Mouse (Mus musculus): ENCODE results near the gene Tmprss9.
A peak's percentile ranks its signal among the peaks of the same experiment; 100 is the strongest.
"Not testable (repeated sequence)": the region's sequence is repeated elsewhere in the genome, so short reads cannot be mapped to it uniquely, and the experiment has no call there.

Tmprss9 gene

DNA sequence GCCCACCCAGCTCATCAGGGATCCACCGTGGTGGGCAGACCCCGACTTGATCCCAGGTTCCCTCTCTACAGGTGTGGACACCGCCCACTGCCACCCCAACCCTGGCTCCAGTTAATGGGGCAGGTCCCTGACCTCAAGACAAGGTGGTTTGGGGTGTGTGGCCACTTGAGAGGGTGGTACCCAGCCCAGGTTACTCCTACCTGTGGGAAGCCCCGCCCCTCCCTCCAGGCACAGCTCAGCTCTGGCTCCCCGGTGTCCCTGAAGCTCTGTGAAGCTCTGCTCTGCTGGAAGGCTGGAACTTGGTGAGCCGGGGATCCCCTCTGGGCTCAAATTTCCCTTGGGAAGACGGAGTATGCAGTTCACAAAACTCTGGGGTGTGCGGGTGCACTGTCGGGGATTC is at the start of gene Tmprss9:
Gene Tmprss9, plus strand, starts transcription at position 268 of the 400 bp plus-strand sequence.
- DNase-seq = no peak

DNA sequence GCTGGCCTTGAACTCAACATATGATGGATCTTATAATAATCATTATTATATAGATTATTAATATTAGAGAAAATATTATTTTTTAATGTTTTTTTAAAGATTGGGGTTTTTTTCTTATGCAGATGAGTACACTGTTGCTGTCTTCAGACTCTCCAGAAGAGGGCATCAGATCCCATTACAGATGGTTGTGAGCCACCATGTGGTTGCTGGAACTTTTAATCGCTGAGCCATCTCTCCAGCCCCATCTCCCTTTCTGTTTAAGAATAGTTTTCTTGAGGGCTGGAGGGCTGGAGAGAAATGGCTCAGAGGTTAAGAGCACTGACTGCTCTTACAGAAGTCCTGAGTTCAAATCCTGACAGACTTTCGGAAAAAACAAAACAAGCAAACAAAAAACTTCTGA is 49.7 kb upstream of the Tmprss9 start:
- DNase-seq = peak in 1 of 2 experiments; percentile 55

DNA sequence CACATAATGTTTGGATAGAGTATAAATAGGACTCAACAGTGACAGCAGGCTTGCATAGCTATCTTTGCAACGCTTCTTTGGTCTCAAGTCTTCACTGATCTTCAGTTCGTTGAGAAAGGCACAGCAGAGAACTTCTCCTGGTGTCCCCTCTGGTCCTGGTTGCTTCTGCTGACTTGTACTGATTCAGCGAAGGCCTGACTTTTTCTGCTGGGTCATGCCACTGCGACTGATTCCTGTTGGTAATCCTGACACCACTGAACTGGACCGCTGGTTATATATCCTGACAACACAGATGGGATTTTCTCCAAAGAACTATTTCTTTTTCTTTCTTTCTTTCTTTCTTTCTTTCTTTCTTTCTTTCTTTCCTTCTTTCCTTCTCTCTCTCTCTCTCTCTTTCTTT is 49.1 kb upstream of the Tmprss9 start:
- no peak for DNase-seq

DNA sequence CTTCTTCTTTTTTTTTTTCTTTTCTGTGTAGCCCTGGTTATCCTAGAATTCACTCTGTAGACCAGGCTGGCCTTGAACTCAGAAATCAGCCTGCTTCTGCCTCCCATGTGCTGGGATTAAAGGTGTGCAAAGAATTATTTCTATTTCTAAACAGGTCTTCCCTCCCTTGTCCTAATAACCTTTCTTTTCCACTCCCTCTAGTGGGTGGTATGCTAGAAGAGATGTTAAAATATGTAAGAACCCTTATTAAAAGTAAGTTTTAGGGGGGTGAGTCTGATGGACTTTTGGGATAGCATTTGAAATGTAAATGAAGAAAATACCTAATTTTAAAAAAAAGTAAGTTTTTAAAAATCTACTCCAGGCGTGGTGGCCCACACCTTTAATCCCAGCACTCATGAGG is 48.3 kb upstream of the Tmprss9 start:
- no peak for DNase-seq

DNA sequence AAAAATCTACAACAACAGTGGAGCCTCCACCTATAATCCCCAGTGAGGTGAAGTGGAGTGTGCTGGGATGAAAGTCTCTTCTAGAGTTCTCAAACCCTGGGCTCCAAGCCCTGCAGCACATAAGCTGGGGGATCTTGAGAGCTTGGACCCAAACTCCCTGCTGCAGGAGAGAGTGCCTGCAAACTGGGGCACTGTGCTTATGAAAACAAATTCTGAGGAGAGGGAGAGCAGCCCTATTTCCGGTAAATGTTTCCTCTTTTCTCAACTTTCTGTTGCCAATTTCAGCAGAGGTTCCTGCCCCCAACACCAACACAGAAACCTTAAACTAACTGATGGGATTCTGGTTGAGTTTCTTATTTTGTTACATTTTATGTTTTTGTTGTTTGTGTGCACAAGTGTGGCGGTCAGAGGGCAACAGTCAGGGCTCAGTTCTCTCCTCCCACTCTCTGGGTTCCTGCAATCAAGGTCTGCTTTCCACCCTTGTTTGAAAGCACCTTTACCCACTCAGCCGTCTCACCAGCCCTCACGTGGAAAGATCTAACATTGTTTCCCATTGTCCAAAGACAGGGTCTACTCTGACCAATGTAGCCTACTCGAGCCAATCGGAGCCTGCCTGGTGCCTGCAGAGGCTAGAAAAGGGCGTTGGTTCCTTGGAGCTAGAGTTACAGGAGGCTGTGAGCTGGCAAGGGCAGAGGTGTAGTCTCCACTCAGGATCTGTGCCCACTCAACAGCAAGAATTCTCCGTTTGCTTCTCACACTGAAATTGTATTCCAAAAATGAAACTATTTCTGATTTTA is 47.6 kb upstream of the Tmprss9 start:
- no peak for DNase-seq

DNA sequence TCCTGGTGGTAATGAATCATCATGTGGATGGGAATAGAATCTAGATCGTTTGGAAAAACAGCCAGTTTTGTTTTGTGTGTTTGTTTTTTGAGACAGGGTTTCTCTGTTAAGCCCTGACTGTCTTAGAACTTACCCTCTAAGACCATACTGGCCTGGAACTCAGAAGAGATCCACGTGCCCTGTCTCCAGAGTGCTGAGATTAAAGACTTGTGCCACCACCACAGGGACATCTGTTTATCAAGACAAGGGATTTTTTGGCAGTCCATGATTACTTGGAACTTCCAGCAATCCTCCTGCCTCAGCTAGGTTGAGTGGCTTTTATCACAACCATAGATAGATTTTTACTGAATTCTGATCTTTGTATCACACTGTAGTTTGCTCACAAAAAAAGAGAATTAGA is 46.8 kb upstream of the Tmprss9 start:
- no peak for DNase-seq

DNA sequence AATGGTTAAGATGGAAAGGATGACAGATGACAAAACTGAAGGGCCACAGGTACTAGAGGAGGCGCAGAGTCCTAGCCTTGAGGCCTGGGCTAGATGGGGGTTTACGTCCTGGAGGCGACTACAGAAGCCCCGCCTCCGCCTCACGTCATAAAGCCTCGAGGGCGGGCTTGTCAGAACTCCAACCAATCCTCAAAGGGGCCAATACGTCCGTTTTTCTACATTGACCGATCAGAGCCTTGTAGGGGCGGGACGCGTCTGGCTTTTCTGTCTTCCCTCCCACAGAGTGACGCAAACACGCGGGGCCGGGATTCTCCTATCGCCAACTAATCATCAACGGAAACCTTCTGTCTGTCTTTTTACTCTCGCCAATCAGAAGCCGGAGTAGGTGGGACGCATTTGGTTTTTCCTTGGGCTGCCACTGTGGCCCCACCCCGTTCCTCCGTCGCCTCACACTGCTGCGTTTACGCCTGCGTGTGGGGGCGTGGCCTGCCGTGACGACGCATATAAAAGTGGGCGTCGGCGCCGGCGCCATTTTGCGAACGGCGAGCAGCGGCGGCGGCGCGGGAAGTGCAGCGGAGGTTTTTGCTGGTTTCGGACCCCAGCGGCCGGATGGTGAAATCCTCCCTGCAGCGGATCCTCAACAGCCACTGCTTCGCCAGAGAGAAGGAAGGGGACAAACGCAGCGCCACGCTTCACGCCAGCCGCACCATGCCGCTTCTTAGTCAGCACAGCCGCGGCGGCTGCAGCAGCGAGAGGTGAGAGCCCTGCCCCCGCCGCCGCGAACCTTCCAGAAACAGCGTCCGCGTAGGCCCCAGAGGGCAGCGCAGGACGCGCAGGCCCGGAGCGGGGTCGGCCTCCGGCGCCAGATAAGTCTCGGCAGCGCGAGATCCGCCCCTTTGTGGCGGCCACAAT is 45.2 kb upstream of the Tmprss9 start, which contains the start of gene Oaz1:
Gene Oaz1, plus strand, starts transcription at position 506 of the 912 bp plus-strand sequence.
- DNase-seq = peak; percentile 99

DNA sequence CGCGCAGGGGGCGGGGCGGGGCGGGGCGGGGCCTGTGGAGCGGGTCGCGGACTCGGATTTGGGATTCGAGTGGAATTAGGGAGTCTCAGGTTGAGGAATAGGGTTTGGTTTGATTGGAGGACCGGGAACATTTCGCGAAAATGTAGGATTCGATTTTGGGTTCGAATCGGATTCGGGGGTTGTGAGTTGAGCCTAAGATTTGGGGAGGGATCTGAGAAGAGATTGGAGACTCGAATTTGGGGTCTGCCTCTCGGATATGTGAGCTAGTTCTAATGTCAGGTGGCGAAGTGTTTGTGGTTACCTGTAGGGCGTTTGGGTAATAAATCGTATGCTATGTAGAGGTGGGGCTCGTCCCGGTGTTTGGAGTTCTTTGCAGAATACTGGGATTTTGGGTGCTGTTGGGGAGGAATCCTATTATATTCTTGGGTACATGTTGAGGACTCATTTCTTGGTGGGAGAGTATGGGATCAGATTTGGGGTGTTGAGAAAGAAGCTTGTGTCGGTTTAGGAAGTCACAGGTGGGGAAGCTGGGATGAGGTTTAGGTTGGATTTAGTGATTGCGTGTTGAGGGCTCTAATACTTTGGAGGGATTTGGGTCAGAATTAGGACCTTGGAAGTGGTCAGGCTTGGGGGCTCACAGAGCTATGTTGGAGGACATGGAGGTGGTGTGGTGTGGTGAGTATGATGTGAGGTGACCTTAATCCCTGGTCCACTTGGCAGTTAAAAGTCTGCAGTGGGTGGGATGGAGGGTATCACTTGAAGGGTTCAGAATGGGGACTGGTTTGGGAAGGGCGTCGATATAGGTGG is 44.4 kb upstream of the Tmprss9 start:
- no peak for DNase-seq

DNA sequence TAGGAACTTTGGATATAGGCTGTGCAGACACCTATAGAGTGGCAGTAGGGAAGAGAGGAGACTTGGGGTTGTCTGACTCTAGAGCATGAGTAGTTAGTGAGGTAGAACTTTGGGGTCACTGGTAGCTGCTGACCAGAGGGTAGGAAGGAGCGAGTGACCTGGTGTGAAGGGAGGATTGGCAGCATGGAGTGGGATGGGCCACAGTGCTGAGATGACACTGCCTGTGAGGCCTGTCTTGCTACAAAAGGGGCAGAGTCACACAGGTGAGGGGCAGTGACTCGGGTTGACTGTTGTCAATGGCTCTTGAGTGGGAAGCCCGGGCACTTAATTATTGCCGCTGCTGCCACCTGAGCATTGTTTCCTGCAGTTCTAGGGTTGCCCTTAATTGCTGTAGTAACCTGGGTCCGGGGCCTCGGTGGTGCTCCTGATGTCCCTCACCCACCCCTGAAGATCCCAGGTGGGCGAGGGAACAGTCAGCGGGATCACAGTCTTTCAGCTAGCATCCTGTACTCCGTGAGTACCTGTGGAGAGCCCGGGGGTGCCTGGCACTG is 43.7 kb upstream of the Tmprss9 start:
- no peak for DNase-seq

DNA sequence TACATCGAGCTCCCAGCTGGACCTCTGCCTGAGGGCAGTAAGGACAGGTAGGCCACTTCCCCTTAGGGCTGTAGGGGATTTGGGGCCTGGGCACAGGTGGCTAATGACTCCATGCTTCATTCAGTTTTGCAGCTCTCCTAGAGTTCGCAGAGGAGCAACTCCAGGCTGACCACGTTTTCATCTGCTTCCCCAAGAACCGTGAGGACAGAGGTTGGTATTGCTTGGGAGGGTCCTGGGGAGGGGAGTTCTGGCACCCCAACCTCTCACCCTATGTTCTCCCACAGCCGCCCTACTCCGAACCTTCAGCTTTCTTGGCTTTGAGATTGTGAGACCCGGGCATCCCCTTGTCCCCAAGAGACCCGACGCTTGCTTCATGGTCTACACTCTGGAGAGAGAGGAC is 43.1 kb upstream of the Tmprss9 start:
- not testable (repeated sequence) for DNase-seq

DNA sequence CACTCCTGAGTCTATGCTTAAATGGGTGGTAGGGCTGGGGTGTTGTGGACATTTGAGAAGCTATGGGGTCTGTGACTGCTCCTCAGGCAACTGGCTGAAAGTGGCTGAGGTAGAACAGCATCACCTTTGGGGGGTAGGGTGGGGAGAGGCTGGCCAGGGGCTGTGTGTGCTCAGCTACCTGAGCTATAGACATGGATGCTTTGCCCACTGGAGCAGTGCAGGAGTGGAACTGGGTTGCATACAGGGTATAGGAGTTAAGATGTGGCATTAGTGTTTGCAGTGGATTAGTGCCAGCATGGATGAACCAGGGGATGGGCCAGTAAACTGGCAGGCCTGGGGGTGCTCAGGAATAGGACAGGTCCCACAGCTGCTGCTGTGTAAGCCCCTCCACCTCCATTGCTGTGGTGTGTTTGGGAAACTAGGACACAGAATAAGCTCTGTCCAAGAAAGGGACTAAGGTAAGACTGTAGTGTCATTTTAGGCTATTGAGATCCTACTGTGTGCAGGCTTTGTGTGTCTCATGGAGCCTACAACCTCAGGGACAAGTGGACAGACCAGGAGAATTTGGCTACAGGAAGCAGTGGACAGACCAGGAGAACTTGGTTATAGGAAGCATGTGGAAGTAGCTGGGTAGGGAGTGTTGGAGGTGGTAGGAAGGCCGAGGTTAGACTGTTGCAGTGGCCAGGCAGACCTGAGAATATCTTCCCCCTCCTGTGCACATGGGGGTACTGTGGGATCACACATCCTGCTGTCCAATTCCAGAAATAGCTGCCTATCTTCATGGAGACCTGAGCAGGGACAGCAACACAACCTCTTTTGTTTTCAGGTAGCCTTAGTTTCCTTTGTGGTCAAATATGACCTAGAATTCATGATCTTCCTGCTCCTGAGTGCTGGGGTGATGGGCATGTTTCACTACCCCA is 42.0 kb upstream of the Tmprss9 start:
- no peak for DNase-seq

DNA sequence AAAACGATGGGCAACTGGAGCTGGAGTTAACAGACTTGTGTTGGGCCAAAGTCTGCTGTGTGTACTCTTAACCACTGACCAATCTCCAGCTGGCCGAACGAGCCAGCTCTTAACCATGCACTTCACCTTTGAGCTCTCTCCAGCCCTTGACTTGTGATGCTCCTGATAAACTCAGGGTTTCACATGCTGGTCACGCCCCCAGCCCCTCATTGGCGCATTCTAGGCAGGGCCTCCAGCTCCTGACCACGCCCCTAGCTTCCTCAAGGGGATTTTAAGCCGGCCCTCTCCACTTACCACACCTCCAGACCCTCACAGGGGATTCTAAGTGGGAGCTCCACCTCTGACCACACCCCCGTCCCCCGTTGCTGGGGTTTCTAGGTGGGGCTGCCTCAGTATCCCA is 40.5 kb upstream of the Tmprss9 start:
- peak in 1 of 2 experiments; percentile 50 for DNase-seq

DNA sequence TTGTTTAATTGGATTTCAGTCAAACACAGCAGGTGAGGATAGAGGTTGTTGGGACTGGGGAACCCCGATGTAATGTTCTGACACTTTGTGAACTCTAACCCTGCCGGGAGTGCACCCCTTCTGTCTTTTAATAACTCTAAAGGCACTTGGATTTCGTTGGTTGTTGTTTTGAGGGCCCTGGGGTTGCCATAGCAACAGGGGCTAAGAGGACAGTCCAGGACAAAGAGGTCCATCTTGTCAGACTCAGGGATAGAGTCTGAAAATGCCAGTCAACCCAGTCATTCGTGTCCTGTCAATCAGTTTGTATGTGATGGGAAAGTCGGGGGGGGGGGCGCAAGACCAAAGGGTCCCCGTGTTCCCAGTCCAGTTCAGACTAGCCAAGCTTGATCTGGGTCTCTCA is 38.8 kb upstream of the Tmprss9 start:
- DNase-seq = no peak

DNA sequence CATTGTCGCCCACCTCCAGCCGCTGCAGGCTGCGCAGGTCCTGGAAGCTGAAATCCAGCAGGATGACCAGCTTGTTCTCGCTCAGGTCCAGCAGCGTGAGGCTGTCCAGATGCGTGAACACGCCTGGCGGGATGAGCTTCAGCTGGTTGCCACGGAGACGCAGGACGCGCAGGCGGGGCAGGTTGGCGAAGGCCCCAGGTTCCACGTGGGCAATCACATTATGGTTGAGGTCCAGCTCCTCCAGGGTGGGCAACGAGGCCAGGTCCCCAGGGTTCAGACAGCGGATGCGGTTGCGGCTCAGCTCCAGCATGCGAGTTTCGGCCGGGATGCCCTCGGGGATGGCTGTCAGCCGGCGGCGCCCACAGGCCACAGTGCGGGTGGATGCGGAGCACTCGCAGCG is 36.0 kb upstream of the Tmprss9 start:
- peak; percentile 47 to 55 for DNase-seq

DNA sequence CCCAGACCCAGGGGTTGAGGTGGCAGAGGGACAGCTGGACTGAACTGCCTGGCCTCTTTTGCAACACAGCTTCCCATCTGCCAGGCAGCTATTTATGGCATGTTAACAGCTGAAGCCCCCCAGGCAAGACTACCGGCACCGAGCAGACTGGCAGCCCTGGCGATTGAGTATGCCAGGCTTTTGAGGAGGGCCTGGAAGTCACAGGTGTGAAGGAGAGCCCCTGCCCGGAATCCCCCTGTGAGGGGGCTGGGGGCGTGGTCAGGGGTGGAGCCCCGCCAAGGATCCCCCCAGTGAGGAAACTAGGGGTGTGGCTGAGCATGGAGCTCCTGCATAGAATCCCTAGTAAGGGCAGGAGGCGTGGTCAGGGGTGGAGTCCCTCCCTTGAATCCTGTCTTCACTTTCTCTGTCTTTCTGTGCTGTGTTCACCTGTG is 34.7 kb upstream of the Tmprss9 start:
- DNase-seq = peak; percentile 79 to 82

DNA sequence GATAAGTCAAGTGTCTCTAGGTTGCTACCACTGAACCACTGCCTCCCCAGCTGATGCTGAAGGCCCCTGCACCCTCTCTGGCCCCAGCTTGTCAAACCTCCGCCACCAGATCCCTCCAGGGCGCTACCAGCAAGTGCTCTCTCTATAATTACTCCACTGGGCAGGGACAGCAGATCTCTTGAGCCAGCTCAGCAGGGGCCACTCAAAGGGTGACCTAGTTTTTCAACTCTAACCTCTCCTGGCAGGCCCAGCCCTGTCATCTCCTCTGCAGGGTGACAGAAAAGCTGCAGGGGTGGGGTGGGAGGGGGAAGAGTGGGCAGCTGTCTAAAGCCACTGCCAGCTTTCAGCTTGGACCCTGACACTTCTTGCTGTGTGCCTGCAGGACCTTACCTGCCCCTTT is 33.8 kb upstream of the Tmprss9 start:
- peak; percentile 58 to 60 for DNase-seq

DNA sequence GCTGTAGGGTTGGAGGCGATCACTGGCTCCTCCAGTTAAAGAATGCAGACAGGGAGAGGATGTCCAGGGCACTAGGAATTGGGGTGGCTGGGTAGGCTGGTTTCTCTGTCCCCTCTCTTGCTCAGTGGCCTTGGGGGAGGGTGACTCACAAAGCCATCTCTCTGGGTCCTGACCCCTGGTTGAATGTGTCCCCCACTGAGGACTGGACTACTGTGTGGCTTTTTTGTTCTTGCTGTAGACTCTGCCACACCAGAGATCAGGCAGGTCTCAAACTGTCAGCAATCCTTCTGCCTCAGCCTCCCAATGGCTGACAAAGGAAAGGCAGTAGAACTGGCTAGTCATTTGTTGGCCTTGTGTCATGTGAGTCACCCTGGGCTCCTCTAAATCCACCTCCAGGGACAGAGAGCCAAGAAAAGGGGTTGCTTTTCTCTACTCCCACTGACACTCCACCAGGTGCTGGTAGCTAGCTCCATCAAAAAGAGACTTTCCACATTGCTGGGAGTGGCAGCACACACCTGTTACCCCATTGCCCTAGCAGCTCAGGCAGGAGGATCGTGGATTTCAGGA is 33.2 kb upstream of the Tmprss9 start:
- DNase-seq = no peak

DNA sequence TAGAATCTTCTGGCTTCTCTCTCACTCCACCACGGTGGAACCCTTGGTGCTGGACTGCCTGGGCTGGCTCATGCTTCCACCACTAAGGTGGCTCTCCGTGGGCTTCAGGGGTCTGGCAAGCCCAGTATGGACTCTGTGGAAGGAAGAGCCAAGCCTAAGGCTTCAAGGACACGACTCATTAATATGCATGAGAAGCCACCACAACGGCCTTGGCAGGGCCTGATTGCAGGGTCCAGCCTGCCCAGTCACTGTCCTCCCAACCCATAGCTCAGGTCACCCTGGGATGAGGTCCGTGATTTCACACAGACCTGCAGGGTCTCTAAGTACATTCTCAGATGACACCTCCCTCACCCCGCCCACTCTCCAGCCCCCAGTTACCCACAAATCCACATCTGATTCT is 31.8 kb upstream of the Tmprss9 start:
- no peak for DNase-seq

DNA sequence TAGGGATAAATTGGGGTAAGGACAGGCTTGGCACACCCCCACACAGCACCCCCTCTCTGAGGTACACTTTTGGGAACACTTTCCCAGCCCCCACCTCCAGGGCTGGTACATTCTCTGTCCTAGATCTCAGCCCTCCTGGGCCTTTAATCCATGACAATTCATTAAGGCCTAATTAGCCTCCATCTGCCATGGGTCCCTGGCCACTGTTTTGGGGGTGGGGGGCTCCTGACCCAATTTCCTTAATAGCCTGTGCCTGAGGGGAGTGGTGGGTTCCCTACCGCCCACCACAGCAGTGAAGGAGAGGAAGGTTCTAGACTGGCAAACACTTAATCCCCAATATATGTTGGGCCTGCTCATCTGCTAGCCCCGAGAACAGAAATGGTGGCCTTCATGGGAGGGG is 30.0 kb upstream of the Tmprss9 start:
- DNase-seq = no peak

DNA sequence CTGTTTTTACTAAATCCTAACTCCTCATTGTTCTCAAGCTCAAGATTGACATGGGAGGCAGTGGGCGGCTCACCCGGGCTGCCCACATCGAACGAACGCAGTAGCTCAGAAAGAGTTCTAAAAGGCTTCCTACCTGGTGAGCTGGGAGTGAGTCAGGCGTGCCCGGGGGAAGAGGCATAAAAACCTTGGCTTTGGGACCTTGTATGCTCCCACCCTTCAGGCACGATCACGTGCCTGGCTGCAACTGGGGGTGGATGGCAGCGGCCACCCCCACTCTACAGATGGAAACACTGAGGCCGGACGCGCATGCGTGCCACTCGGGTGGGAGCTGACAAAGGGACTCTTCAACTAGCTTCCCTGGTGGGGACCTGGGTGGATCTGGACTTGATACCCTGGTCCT is 29.3 kb upstream of the Tmprss9 start:
- no peak for DNase-seq
